Mouse (Mus musculus) ES-E14 (cell line): ENCODE measurements at regions not wholly inside any gene's neighbourhood (a gene's known extent, or its start where the extent isn't known, plus 50 kb on each side); places are given as distances from the start of the nearest gene placed in this dataset.

Source experiments
- MAFK ChIP-seq: IDR thresholded peaks from 2 replicates; pipeline ENCODE4 v1.6.1; 2014; ENCODE audit warnings: mild to moderate bottlenecking, low read depth, low read length, inconsistent platforms; ENCODE audit not compliant: insufficient read depth
- ZC3H11A ChIP-seq: IDR thresholded peaks from 2 replicates; pipeline ENCODE4 v1.6.1; 2012; ENCODE audit warnings: low read depth, mild to moderate bottlenecking, inconsistent platforms, low read length, borderline replicate concordance

DNA sequence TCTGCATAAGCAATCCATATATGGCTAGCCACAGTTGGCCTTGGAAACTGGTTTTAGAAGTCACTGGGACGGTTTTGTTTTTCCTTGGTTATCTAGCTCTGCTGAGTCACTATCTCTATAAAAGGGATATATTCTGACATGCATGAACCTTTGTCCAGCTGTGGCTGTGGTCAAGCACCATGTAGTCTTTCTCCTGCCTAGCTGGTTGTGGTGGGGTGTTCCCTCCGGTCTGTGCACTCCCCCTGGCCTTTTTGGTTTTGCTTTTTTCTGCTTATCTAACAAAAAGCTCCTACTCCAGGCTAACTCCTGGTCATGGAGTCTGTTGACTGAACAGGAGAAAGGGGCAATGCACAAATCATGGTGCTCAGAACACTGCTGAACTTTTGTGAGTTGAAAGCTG lies 125.7 kb upstream of the Jun start:
- TF ChIP-seq MAFK: no peak
- no peak for TF ChIP-seq ZC3H11A
